Mouse (Mus musculus) liver, embryonic 11.5 days (tissue): ENCODE results near the gene Glis2. TPM values are rescaled to one million over a fixed set of nuclear protein-coding genes. Genes with fewer than 3 reads are reported as not detected.
A peak's percentile ranks its signal among the peaks of the same experiment; 100 is the strongest.

Experiments
- ATAC-seq: fragments of 200-750 bp; cut with Nextera tagmentation; replicated peaks from 2 replicates; pipeline ENCODE4 v1.8.0; 2017; ENCODE audit warnings: moderate number of reproducible peaks, mild to moderate bottlenecking, moderate TSS enrichment, moderate library complexity; ENCODE audit not compliant: low FRiP score
- DNase-seq: peaks from one replicate; pipeline ENCODE4 v3.0.0-alpha.2; 2017; ENCODE audit warnings: low spot score
- H3K27ac ChIP-seq: fragments of 300-500 bp; sonication (generic); 2 replicates; pipeline ENCODE4 v1.5.1; 2014; ENCODE audit warnings: mild to moderate bottlenecking, low read depth, low read length, control low read depth
- H3K27me3 ChIP-seq: fragments of 300-500 bp; sonication (generic); replicated peaks from 2 replicates; pipeline ENCODE4 v1.6.1; 2014; ENCODE audit warnings: low read length, mixed read lengths; ENCODE audit not compliant: control insufficient read depth, insufficient read depth
- H3K36me3 ChIP-seq: fragments of 300-500 bp; sonication (generic); 2 replicates; pipeline ENCODE4 v1.6.1; 2014; ENCODE audit warnings: mild to moderate bottlenecking, low read length, moderate library complexity, mixed read lengths; ENCODE audit not compliant: control insufficient read depth, insufficient read depth
- H3K4me1 ChIP-seq: fragments of 300-500 bp; sonication (generic); replicated peaks from 2 replicates; pipeline ENCODE4 v1.6.1; 2014; ENCODE audit warnings: low read length, mixed read lengths; ENCODE audit not compliant: control insufficient read depth, insufficient read depth
- H3K4me2 ChIP-seq: fragments of 300-500 bp; sonication (generic); 2 replicates; pipeline ENCODE4 v1.6.1; 2014; ENCODE audit warnings: mild to moderate bottlenecking, control low read depth, moderate library complexity
- H3K4me3 ChIP-seq: fragments of 300-500 bp; sonication (generic); 2 replicates; pipeline ENCODE4 v1.5.1; 2014; ENCODE audit warnings: low read depth, low read length, control low read depth
- H3K9ac ChIP-seq: fragments of 300-500 bp; sonication (generic); 2 replicates; pipeline ENCODE4 v1.6.1; 2014; ENCODE audit warnings: low read depth, low read length, control low read depth
- H3K9me3 ChIP-seq: fragments of 300-500 bp; sonication (generic); 2 replicates; pipeline ENCODE4 v1.6.1; 2016; ENCODE audit warnings: low read length, inconsistent platforms, mixed read lengths; ENCODE audit not compliant: control insufficient read depth
- WGBS: fragments of 180-500 bp; shearing (Covaris S2); extraction: QIAGEN DNeasy Blood & Tissue Kit; methylation state at CpG from one replicate; pipeline ENCODE4 v1.1.7; 2014; 5-methylcytosine and 5-hydroxymethylcytosine counted together
- polyA plus RNA-seq: library from polyadenylated mRNA; unstranded; fragments of >200 nt; fragmentation: Nextera tagmentation; extraction: Ambion mirVana; gene quantifications from 2 replicates; pipeline ENCODE4 v1.2.1, GENCODE M21; 2014

The Glis2 gene
- polyA plus RNA-seq, 1 experiment from 2014 or later = 10.8 TPM

DNA sequence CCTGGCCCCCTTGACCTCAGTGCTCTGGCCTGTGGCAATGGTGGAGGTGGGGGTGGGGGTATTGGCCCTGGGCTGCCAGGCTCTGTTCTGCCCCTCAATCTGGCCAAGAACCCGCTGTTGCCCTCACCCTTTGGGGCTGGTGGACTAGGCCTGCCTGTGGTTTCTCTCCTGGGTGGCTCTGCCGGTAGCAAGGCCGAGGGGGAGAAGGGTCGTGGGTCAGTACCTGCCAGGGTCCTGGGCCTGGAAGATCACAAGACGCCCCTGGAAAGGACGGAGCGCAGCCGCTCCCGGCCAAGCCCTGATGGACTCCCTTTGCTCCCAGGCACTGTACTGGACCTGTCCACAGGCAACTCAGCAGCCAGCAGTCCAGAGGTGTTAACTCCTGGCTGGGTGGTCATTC lies 19.2 kb downstream of the Glis2 start:
- Histone ChIP-seq H3K4me1 (no peaks in the 10 kb centered on the region), H3K9me3 (no peaks in the 10 kb centered on the region), H3K9ac (no peak overlapping the region), H3K4me2 (no peak overlapping the region), H3K36me3 (peaks cover 32% of the 10 kb centered on the region), H3K27ac (no peak overlapping the region), H3K4me3 (no peak overlapping the region), H3K27me3 (no peaks in the 10 kb centered on the region)
- ATAC-seq (no peak), DNase-seq (no peak)
- WGBS = 88% methylated on average over 9 of the region's 9 CpGs

- ATAC-seq = no peak
- Histone ChIP-seq H3K36me3 (peaks cover 32% of the 10 kb centered on the region), H3K4me3 (no peak overlapping the region), H3K4me2 (no peak overlapping the region), H3K9ac (no peak overlapping the region), H3K27me3 (no peaks in the 10 kb centered on the region), H3K27ac (no peak overlapping the region), H3K9me3 (no peaks in the 10 kb centered on the region), H3K4me1 (no peaks in the 10 kb centered on the region)
- no peak for DNase-seq
- 93% methylated on average over 3 of the region's 3 CpGs for WGBS
Measured at GRCm38 (mm10) chr16:4614639-4615038, 20.1 kb downstream of the Glis2 start.

DNA sequence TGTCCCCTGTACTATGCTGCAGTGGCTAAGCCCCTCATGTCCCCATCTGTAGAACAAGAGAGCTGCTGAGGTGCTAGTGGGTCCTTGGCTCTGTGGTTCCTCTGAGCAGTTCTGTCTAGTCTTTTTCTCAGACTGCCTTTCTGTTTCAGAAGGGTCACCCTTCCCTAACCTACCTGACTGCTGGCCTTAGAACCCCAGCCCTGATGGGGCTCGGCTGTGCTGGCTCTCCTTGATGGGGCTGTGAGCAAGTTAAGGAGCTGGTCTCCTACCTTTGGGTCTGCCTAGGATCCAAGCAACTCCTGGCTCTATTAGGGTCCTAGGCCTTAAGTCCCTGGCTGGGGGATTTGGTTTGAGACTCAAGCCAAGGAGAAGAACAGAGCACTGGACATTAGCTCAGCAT lies 20.8 kb downstream of the Glis2 start:
- Histone ChIP-seq H3K27me3 (no peaks in the 10 kb centered on the region), H3K36me3 (peaks cover 32% of the 10 kb centered on the region), H3K4me2 (no peak overlapping the region), H3K4me3 (no peak overlapping the region), H3K4me1 (no peaks in the 10 kb centered on the region), H3K27ac (no peak overlapping the region), H3K9ac (no peak overlapping the region), H3K9me3 (no peaks in the 10 kb centered on the region)
- DNase-seq (no peak), ATAC-seq (no peak)
- 80% methylated on average over 1 of the region's 1 CpGs for WGBS

GRCm38 (mm10) chr16:4616829-4617228 lies 22.3 kb downstream of the Glis2 start:
- Histone ChIP-seq H3K9me3 (no peaks in the 10 kb centered on the region), H3K27ac (no peak overlapping the region), H3K4me1 (no peaks in the 10 kb centered on the region), H3K9ac (no peak overlapping the region), H3K4me2 (no peak overlapping the region), H3K36me3 (peaks cover 23% of the 10 kb centered on the region), H3K27me3 (no peaks in the 10 kb centered on the region), H3K4me3 (no peak overlapping the region)
- DNase-seq (no peak), ATAC-seq (no peak)
- 76% methylated on average over 4 of the region's 4 CpGs for WGBS

DNA sequence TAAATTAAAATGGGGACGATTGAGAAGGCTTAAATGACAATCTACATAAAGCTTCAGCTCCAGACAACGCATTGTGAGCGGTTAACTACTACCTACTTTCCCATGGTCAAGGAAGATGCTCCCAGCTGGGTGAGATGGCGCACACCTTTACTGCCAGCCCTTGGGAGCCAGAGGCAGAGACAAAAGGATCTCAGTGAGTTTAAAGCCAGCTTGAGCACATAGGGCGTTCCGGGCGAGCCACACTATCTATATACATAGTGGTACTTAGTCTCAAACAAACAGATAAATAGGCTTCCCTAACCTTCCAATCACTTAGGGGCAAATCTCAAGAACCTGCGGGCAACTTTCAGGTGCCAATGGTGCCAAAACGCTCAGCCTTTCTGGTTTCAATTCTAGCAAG lies 29.6 kb downstream of the Glis2 start:
- ATAC-seq (peak; percentile 52), DNase-seq (no peak)
- Histone ChIP-seq H3K27ac (peak overlapping the region; percentile 79), H3K27me3 (no peaks in the 10 kb centered on the region), H3K4me2 (peak overlapping the region; percentile 81), H3K4me1 (peaks cover 14% of the 10 kb centered on the region), H3K9ac (peak overlapping the region; percentile 73), H3K4me3 (peak overlapping the region; percentile 77), H3K9me3 (no peaks in the 10 kb centered on the region), H3K36me3 (no peaks in the 10 kb centered on the region)
- 17% methylated on average over 9 of the region's 9 CpGs for WGBS

GRCm38 (mm10) chr16:4624481-4625110 lies 30.1 kb downstream of the Glis2 start, which contains the start of gene Pam16:
Gene Pam16, minus strand, starts transcription at chr16:4624988.
- under 1% methylated on average over 56 of the region's 56 CpGs for WGBS

DNA sequence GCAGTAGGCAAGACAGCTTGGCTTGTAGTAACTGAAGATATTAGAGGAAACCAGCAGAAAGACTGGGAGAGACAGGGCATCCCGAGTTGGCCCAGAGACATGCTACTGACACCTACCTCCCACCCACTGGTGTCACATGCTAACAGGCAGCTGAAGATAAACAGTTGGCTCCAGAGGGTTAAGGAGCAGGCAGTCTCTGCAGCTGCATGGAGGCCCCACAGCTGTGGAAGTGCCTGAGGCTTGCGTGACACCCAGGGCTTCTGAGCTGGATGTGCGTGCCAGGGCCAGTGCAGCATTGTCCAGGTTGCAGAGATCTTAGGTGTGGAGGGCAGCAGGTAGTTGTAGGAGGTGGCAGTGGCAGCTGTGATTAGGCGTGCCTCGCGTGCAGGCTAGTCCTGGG lies 32.6 kb downstream of the Glis2 start:
- 84% methylated on average over 6 of the region's 6 CpGs for WGBS
- no peak overlapping the region for H3K27ac ChIP-seq
- H3K27me3 ChIP-seq = no peaks in the 10 kb centered on the region
- no peak overlapping the region for H3K4me2 ChIP-seq
- no peaks in the 10 kb centered on the region for H3K9me3 ChIP-seq
- ATAC-seq (no peak), DNase-seq (no peak)
- no peak overlapping the region for H3K4me3 ChIP-seq
- no peaks in the 10 kb centered on the region for H3K36me3 ChIP-seq
- H3K9ac ChIP-seq = no peak overlapping the region
- H3K4me1 ChIP-seq = peaks cover 14% of the 10 kb centered on the region

More at GRCm38 (mm10) chr16:4624481-4625110, 30.1 kb downstream of the Glis2 start, which contains the start of gene Pam16:
- Histone ChIP-seq H3K4me2 (peak within 1 kb of the TSS; percentile 81), H3K4me1 (peaks cover 14% of the 10 kb centered on the region), H3K27me3 (no peaks in the 10 kb centered on the region), H3K9me3 (no peaks in the 10 kb centered on the region), H3K27ac (peak within 1 kb of the TSS; percentile 79), H3K36me3 (no peaks in the 10 kb centered on the region), H3K9ac (peak within 1 kb of the TSS; percentile 73), H3K4me3 (peak within 1 kb of the TSS; percentile 77)
- DNase-seq (peak; percentile 90), ATAC-seq (peak; percentile 90)

- 89% methylated on average over 9 of the region's 9 CpGs for WGBS
Measured at GRCm38 (mm10) chr16:4628898-4629419, 34.4 kb downstream of the Glis2 start.

DNA sequence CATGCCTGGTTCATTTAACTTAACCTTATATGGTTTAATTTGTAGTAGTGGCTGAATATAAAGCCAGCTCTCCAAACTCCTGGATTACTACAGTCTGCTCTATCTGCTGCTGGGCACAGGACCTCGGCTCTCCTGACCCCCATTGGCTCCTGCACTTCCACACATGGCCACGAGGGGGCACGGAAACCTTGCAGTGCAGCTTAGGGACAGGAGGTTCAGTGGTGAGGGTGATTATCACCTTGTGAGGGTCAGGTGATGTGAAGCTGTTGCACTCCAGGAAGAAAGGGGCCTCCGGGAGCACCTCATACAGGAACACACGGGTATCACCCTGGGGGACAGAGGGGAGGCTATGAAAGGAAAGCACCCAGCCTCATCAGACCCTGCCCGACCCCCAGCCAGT lies 35.4 kb downstream of the Glis2 start:
- Histone ChIP-seq H3K9me3 (no peaks in the 10 kb centered on the region), H3K4me1 (no peaks in the 10 kb centered on the region), H3K27ac (no peak overlapping the region), H3K36me3 (peaks cover 2% of the 10 kb centered on the region; the same call in 1 of the 2 replicates), H3K9ac (no peak overlapping the region), H3K4me2 (no peak overlapping the region), H3K4me3 (no peak overlapping the region), H3K27me3 (no peaks in the 10 kb centered on the region)
- WGBS = 24% methylated on average over 6 of the region's 6 CpGs
- DNase-seq = peak; percentile 79
- ATAC-seq = peak; percentile 65

More at GRCm38 (mm10) chr16:4628898-4629419, 34.4 kb downstream of the Glis2 start:
- no peaks in the 10 kb centered on the region for H3K27me3 ChIP-seq
- H3K36me3 ChIP-seq = 0 out of 2 replicates have a peak, but pooled peaks cover under 1% of the 10 kb centered on the region
- DNase-seq (no peak), ATAC-seq (no peak)
- no peaks in the 10 kb centered on the region; the same call in 1 of the 2 replicates for H3K4me1 ChIP-seq
- H3K4me3 ChIP-seq = no peak overlapping the region
- no peak overlapping the region for H3K9ac ChIP-seq
- H3K9me3 ChIP-seq = no peaks in the 10 kb centered on the region
- no peak overlapping the region for H3K27ac ChIP-seq
- H3K4me2 ChIP-seq = no peak overlapping the region
